Mouse (Mus musculus) thymus, adult 2 months (tissue): ENCODE results near the gene Psap.

Experiments used
- CTCF ChIP-seq: fragments of 200-500 bp; IDR thresholded peaks from 2 replicates; pipeline ENCODE4 v1.5.1; 2012; ENCODE audit warnings: mild to moderate bottlenecking, control low read depth, low read length, moderate library complexity, borderline replicate concordance; ENCODE audit not compliant: control insufficient read depth, poor library complexity, insufficient read depth; ENCODE audit errors: extremely low read depth
- POLR2A ChIP-seq: fragments of 200-500 bp; IDR thresholded peaks from 2 replicates; pipeline ENCODE4 v1.6.1; 2012; ENCODE audit warnings: mild to moderate bottlenecking, low read length, control low read depth, moderate library complexity; ENCODE audit not compliant: control insufficient read depth, poor library complexity, insufficient read depth; ENCODE audit errors: extremely low read depth

GRCm38 (mm10) chr10:60229113-60229512 is 48.3 kb upstream of the Psap start:
- no peak for TF ChIP-seq CTCF
- no peak for TF ChIP-seq POLR2A
